Mouse (Mus musculus) liver, embryonic 11.5 days (tissue): ENCODE measurements around the gene Ptpn3. TPM values are rescaled to one million over a fixed set of nuclear protein-coding genes. Genes with fewer than 3 reads are reported as not detected.

Source experiments
- ATAC-seq: fragments of 200-750 bp; cut with Nextera tagmentation; replicated peaks from 2 replicates; pipeline ENCODE4 v1.8.0; 2017; ENCODE audit warnings: moderate number of reproducible peaks, mild to moderate bottlenecking, moderate TSS enrichment, moderate library complexity; ENCODE audit not compliant: low FRiP score
- DNase-seq: peaks from one replicate; pipeline ENCODE4 v3.0.0-alpha.2; 2017; ENCODE audit warnings: low spot score
- H3K27ac ChIP-seq: fragments of 300-500 bp; sonication (generic); 2 replicates; pipeline ENCODE4 v1.5.1; 2014; ENCODE audit warnings: mild to moderate bottlenecking, low read depth, low read length, control low read depth
- H3K27me3 ChIP-seq: fragments of 300-500 bp; sonication (generic); replicated peaks from 2 replicates; pipeline ENCODE4 v1.6.1; 2014; ENCODE audit warnings: low read length, mixed read lengths; ENCODE audit not compliant: control insufficient read depth, insufficient read depth
- H3K36me3 ChIP-seq: fragments of 300-500 bp; sonication (generic); 2 replicates; pipeline ENCODE4 v1.6.1; 2014; ENCODE audit warnings: mild to moderate bottlenecking, low read length, moderate library complexity, mixed read lengths; ENCODE audit not compliant: control insufficient read depth, insufficient read depth
- H3K4me1 ChIP-seq: fragments of 300-500 bp; sonication (generic); replicated peaks from 2 replicates; pipeline ENCODE4 v1.6.1; 2014; ENCODE audit warnings: low read length, mixed read lengths; ENCODE audit not compliant: control insufficient read depth, insufficient read depth
- H3K4me2 ChIP-seq: fragments of 300-500 bp; sonication (generic); 2 replicates; pipeline ENCODE4 v1.6.1; 2014; ENCODE audit warnings: mild to moderate bottlenecking, control low read depth, moderate library complexity
- H3K4me3 ChIP-seq: fragments of 300-500 bp; sonication (generic); 2 replicates; pipeline ENCODE4 v1.5.1; 2014; ENCODE audit warnings: low read depth, low read length, control low read depth
- H3K9ac ChIP-seq: fragments of 300-500 bp; sonication (generic); 2 replicates; pipeline ENCODE4 v1.6.1; 2014; ENCODE audit warnings: low read depth, low read length, control low read depth
- H3K9me3 ChIP-seq: fragments of 300-500 bp; sonication (generic); 2 replicates; pipeline ENCODE4 v1.6.1; 2016; ENCODE audit warnings: low read length, inconsistent platforms, mixed read lengths; ENCODE audit not compliant: control insufficient read depth
- WGBS: fragments of 180-500 bp; shearing (Covaris S2); extraction: QIAGEN DNeasy Blood & Tissue Kit; methylation state at CpG from one replicate; pipeline ENCODE4 v1.1.7; 2014; 5-methylcytosine and 5-hydroxymethylcytosine counted together
- polyA plus RNA-seq: library from polyadenylated mRNA; unstranded; fragments of >200 nt; fragmentation: Nextera tagmentation; extraction: Ambion mirVana; gene quantifications from 2 replicates; pipeline ENCODE4 v1.2.1, GENCODE M21; 2014

The Ptpn3 gene
- polyA plus RNA-seq, 1 experiment from 2014 or later = 0.89 TPM

- WGBS = 76% methylated on average over 9 of the region's 9 CpGs
- no peak overlapping the region for H3K27ac ChIP-seq
- no peaks in the 10 kb centered on the region for H3K9me3 ChIP-seq
- no peaks in the 10 kb centered on the region for H3K36me3 ChIP-seq
- no peak overlapping the region for H3K9ac ChIP-seq
- H3K4me1 ChIP-seq = no peaks in the 10 kb centered on the region
- ATAC-seq = no peak
- no peak for DNase-seq
- H3K27me3 ChIP-seq = no peaks in the 10 kb centered on the region
- H3K4me2 ChIP-seq = no peak overlapping the region
- H3K4me3 ChIP-seq = no peak overlapping the region
Measured at GRCm38 (mm10) chr4:57231323-57231722, 70.3 kb downstream of the Ptpn3 start.

DNA sequence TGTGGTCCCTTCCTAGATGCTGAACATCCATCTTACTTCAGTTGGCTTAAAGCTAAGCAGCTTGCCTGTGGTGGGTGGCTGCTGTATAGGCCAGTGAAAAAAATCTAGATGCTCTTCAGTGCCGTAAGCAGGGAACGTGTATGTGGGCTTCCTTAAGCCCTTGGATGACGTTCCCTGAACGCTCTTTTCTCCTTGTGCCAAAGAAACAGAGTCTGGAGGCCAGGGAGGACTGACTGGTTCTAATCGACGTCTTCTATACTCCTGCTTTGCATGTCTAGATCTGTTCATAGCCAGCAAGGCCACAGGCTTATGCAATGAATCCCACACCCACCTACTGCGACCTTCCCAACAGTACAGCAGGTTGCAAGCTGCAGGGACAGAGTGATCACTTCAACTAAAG lies 71.3 kb downstream of the Ptpn3 start:
- H3K9me3 ChIP-seq = no peaks in the 10 kb centered on the region
- ATAC-seq (no peak), DNase-seq (no peak)
- H3K4me1 ChIP-seq = no peaks in the 10 kb centered on the region
- no peaks in the 10 kb centered on the region for H3K36me3 ChIP-seq
- H3K27ac ChIP-seq = no peak overlapping the region
- 81% methylated on average over 7 of the region's 7 CpGs for WGBS
- H3K27me3 ChIP-seq = no peaks in the 10 kb centered on the region
- no peak overlapping the region for H3K4me3 ChIP-seq
- no peak overlapping the region for H3K9ac ChIP-seq
- H3K4me2 ChIP-seq = no peak overlapping the region

GRCm38 (mm10) chr4:57228601-57229520 lies 72.8 kb downstream of the Ptpn3 start:
- 76% methylated on average over 18 of the region's 18 CpGs for WGBS
- Histone ChIP-seq H3K4me3 (no peak overlapping the region), H3K4me1 (no peaks in the 10 kb centered on the region), H3K27ac (no peak overlapping the region), H3K9me3 (no peaks in the 10 kb centered on the region), H3K9ac (no peak overlapping the region), H3K4me2 (no peak overlapping the region), H3K27me3 (no peaks in the 10 kb centered on the region), H3K36me3 (no peaks in the 10 kb centered on the region)
- no peak for DNase-seq
- ATAC-seq = no peak

- ATAC-seq = no peak
- Histone ChIP-seq H3K4me3 (no peak overlapping the region), H3K36me3 (no peaks in the 10 kb centered on the region), H3K4me1 (no peaks in the 10 kb centered on the region), H3K4me2 (no peak overlapping the region), H3K9me3 (no peaks in the 10 kb centered on the region), H3K27ac (no peak overlapping the region), H3K9ac (no peak overlapping the region), H3K27me3 (no peaks in the 10 kb centered on the region)
- no peak for DNase-seq
- 92% methylated on average over 2 of the region's 2 CpGs for WGBS
Measured at GRCm38 (mm10) chr4:57224776-57225175, 76.9 kb downstream of the Ptpn3 start.

DNA sequence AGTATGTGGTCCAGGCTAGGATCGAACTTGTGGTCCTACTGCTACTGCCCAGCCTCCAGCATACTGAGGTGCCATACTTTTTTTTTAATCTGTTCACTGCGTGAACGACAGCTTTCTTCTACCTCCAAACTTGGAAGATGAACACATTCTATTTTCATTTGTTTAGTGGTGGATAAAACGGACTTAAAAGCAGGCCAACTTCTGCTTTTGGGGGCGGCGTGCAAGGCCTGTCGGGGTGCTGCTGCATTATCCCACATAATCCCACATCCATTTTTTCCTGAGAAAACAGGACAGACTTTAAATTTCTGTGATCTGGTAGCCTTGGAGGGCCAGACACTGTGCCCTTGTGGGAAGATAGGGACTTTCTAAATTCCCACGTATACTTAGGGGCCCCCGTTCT lies 83.9 kb downstream of the Ptpn3 start:
- no peaks in the 10 kb centered on the region for H3K36me3 ChIP-seq
- no peak overlapping the region for H3K27ac ChIP-seq
- H3K4me1 ChIP-seq = no peaks in the 10 kb centered on the region
- DNase-seq (no peak), ATAC-seq (no peak)
- no peak overlapping the region for H3K9ac ChIP-seq
- H3K4me3 ChIP-seq = no peak overlapping the region
- H3K9me3 ChIP-seq = no peaks in the 10 kb centered on the region
- WGBS = 80% methylated on average over 9 of the region's 9 CpGs
- no peak overlapping the region for H3K4me2 ChIP-seq
- no peaks in the 10 kb centered on the region for H3K27me3 ChIP-seq

DNA sequence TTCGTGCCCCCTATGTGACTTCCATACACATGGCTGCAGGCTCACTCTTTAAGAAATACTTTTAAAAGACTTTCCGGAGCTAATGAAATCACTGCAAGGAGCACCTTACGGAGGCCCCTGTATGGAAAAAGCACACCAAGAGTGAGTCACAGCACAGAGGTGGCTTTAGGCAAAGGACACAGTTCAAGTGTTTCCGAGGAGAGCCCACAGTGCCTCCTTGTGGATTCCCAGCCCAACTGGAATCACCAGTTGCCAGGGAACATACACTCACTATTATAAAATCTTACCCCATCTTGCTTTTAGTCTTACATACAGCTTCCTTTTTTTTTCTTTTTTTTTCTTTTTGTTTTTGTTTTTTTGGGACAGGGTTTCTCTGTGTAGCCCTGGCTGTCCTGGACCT lies 85.1 kb downstream of the Ptpn3 start:
- Histone ChIP-seq H3K4me3 (no peak overlapping the region), H3K27ac (no peak overlapping the region), H3K9ac (no peak overlapping the region), H3K9me3 (no peaks in the 10 kb centered on the region), H3K4me1 (no peaks in the 10 kb centered on the region), H3K27me3 (no peaks in the 10 kb centered on the region), H3K4me2 (no peak overlapping the region), H3K36me3 (no peaks in the 10 kb centered on the region)
- no peak for ATAC-seq
- WGBS = 87% methylated on average over 4 of the region's 4 CpGs
- DNase-seq = no peak

DNA sequence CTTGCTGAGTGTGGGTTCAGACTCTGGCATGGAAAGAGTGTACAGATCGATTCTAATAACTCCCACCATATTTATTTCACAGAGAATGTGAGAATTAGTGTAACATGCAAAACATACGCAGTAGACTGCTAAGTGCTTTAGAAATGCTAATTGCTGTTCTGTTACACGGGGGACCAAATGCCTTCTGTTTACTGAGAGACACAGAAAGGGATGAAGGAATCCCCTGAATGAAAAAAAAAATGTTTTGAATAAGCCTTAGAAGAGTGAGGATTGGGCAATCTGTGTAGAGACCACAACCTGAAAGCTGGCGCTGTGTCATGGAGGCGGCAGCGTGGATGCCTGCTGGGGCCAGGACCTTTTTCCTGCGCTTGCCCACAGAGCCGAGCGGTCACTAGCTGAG lies 86.8 kb downstream of the Ptpn3 start:
- no peaks in the 10 kb centered on the region for H3K4me1 ChIP-seq
- DNase-seq (no peak), ATAC-seq (no peak)
- H3K4me2 ChIP-seq = no peak overlapping the region
- H3K27ac ChIP-seq = no peak overlapping the region
- no peaks in the 10 kb centered on the region for H3K27me3 ChIP-seq
- 84% methylated on average over 9 of the region's 9 CpGs for WGBS
- H3K4me3 ChIP-seq = no peak overlapping the region
- no peaks in the 10 kb centered on the region for H3K9me3 ChIP-seq
- no peaks in the 10 kb centered on the region for H3K36me3 ChIP-seq
- H3K9ac ChIP-seq = no peak overlapping the region

DNA sequence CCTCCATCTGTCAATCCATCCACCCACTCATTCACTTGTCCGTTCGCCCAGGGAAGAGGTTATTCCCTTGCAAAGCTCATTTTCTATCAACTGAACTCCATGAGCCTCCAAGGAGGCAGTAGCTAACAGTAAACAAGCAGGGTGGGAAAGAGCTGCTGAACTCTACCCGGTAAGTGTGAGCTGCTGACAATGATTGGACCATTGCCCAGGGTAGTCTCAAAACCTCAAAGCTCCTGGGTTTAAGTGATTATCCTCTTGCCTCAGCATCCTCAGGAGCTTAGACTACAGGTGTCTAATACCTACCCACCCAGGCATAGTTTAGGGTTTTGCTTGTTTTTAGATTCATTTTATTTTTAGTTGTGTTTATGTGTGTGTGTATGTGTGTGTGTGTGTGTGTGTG lies 87.5 kb downstream of the Ptpn3 start:
- H3K27me3 ChIP-seq = no peaks in the 10 kb centered on the region
- no peaks in the 10 kb centered on the region for H3K9me3 ChIP-seq
- H3K9ac ChIP-seq = no peak overlapping the region
- WGBS = 64% methylated on average over 3 of the region's 3 CpGs
- no peaks in the 10 kb centered on the region for H3K4me1 ChIP-seq
- no peak overlapping the region for H3K4me3 ChIP-seq
- no peak for DNase-seq
- H3K27ac ChIP-seq = no peak overlapping the region
- H3K36me3 ChIP-seq = no peaks in the 10 kb centered on the region
- no peak for ATAC-seq
- no peak overlapping the region for H3K4me2 ChIP-seq

DNA sequence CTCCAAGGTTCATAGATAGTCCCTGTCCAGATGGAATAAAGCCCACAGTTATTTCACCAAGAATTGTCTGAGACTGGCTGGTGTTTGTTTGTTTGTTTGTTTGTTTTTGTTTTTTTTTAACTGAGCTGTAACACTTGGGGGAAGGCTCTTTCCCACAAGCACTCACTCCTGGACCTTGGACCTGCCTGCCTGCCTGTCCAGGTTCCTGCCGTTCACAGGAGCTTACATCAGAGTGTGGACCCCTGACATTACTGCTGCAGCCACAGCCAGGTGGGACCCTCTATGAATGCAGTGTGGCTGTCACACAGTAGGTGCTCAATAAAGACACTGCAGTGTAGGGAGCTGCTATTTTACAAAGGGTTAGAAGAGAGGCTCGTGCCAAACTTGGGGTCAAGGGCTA lies 89.9 kb downstream of the Ptpn3 start:
- ATAC-seq (no peak), DNase-seq (no peak)
- H3K27ac ChIP-seq = no peak overlapping the region
- no peaks in the 10 kb centered on the region for H3K4me1 ChIP-seq
- no peaks in the 10 kb centered on the region for H3K27me3 ChIP-seq
- H3K36me3 ChIP-seq = no peaks in the 10 kb centered on the region
- 63% methylated on average over 2 of the region's 2 CpGs for WGBS
- no peaks in the 10 kb centered on the region for H3K9me3 ChIP-seq
- no peak overlapping the region for H3K4me2 ChIP-seq
- H3K9ac ChIP-seq = no peak overlapping the region
- H3K4me3 ChIP-seq = no peak overlapping the region
